Mouse (Mus musculus): ENCODE results near the gene Pde6d. TPM values are rescaled to one million over a fixed set of nuclear protein-coding genes. Genes with fewer than 3 reads are reported as not detected.
A peak's percentile ranks its signal among the peaks of the same experiment; 100 is the strongest.
"Not testable (repeated sequence)": the region's sequence is repeated elsewhere in the genome, so short reads cannot be mapped to it uniquely, and the experiment has no call there.

The Pde6d gene
- polyA plus RNA-seq, 1 experiment from 2014 or later = 61.2 TPM

DNA sequence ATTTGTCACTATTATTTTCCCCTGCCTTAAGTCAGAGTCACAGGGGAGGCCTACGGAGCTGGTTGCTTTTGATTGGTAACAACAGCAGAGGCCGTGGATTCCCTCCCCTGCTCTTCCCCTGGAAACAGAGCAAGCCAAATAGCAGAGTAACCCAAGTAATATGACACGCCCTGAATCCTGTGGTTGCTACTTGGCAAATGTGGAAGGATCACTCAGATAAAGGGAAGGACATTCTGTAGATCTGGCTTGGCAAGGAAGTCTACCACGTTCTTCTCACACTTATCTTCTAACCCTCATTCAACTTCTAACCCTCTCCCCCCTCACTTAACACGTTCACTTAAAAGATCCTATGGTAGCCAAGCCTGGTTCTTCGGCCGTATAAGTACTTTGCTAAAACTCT lies 24.6 kb downstream of the Pde6d start:
- no peaks in the 10 kb centered on the region for H3K27me3 ChIP-seq (replicated peaks; ENCODE audit: low read depth, poor library complexity, severe bottlenecking)
- peaks cover 36% of the 10 kb centered on the region for H3K36me3 ChIP-seq (replicated peaks)
- H3K4me1 ChIP-seq = no peaks in the 10 kb centered on the region
- no peaks in the 10 kb centered on the region for H3K9me3 ChIP-seq
- WGBS = 74% methylated on average over 7 of the region's 7 CpGs
- no peak overlapping the region for H3K4me3 ChIP-seq
- no peak overlapping the region for H3K27ac ChIP-seq (replicated peaks)
- no peak for DNase-seq (ENCODE audit: low spot score)

DNA sequence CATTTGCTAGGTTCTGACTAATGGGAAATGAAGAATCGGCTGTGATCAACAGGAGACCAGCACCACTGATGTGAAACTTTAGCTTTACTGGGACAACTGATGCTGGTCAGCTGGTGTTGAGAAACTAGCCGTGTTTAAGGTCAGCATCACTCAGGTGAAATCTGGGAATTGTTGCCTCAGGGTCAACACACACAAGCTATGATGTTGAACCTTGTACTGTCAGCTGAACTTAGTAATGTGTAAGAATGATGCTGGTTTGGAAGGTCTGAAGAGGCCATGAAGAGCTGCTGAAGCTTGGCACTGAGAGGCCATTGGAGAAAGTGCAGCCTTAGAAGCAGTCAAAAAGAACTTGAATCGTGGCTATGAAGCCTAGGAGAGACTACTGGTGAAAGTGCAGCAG lies 26.8 kb downstream of the Pde6d start:
- WGBS = 82% methylated on average over 3 of the region's 3 CpGs

DNA sequence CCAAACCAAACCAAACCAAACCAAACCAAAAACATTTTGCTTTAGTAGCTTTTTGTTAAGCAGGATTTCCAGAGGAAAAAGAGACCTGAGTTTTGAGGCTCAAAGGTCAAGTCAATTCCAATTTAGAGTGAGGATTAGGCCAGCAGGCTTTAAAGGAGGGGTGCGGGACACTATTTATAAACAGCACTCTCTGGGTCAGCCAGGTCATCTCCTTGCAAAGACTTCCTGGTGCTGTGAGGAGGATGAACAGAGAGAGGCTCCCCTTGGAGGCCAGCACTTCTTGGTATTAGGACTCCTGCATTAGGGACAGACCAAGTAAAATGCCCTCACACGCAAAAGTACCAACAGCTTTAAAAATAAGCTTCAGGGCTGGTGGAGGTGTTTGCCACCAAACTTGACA lies 30.6 kb downstream of the Pde6d start:
- 32% methylated on average over 2 of the region's 2 CpGs for WGBS
- Histone ChIP-seq H3K4me1 (peaks cover 9% of the 10 kb centered on the region), H3K27ac (replicated peaks) (no peak overlapping the region), H3K4me3 (no peak overlapping the region), H3K27me3 (replicated peaks; ENCODE audit: low read depth, poor library complexity, severe bottlenecking) (no peaks in the 10 kb centered on the region), H3K36me3 (replicated peaks) (peaks cover 23% of the 10 kb centered on the region), H3K9me3 (no peaks in the 10 kb centered on the region)
- no peak for DNase-seq (ENCODE audit: low spot score)

More for the DNA sequence above, 26.8 kb downstream of the Pde6d start:
- H3K27me3 ChIP-seq (replicated peaks; ENCODE audit: low read depth, poor library complexity, severe bottlenecking) = no peaks in the 10 kb centered on the region
- H3K4me3 ChIP-seq = no peak overlapping the region
- no peak for DNase-seq (ENCODE audit: low spot score)
- peaks cover 9% of the 10 kb centered on the region for H3K4me1 ChIP-seq
- H3K27ac ChIP-seq (replicated peaks) = no peak overlapping the region
- H3K9me3 ChIP-seq = no peaks in the 10 kb centered on the region
- peaks cover 24% of the 10 kb centered on the region for H3K36me3 ChIP-seq (replicated peaks)

DNA sequence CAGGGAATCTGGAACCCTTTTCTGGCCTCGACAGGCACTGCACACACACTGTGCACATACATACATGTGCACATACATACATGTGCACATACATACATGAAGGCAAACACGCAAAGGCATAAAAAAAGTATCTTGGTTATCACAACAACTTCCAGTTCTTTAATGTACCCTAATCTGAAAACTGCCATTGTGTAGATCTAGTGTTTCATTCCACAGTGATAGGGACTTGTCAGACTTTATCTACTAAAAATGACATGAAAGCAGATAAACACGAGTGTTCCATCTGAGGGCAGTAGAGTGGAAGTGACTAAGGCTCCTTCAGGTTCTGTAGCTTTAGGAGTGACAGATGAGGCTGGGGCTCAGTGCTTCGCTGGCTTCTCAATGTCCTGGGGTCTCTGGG lies 31.1 kb downstream of the Pde6d start:
- 83% methylated on average over 4 of the region's 4 CpGs for WGBS
- peaks cover 24% of the 10 kb centered on the region for H3K36me3 ChIP-seq (replicated peaks)
- no peak for DNase-seq (ENCODE audit: low spot score)

GRCm38 (mm10) chr1:86546797-86547196 lies 35.6 kb downstream of the Pde6d start:
- Histone ChIP-seq H3K27ac (replicated peaks) (no peak overlapping the region), H3K27me3 (replicated peaks; ENCODE audit: low read depth, poor library complexity, severe bottlenecking) (no peaks in the 10 kb centered on the region), H3K9me3 (no peaks in the 10 kb centered on the region), H3K4me3 (no peak overlapping the region), H3K4me1 (0 out of 2 replicates have a peak, but pooled peaks cover under 1% of the 10 kb centered on the region), H3K36me3 (replicated peaks) (peaks cover 66% of the 10 kb centered on the region)
- WGBS = 71% methylated on average over 3 of the region's 3 CpGs
- no peak for DNase-seq (ENCODE audit: low spot score)

More for the DNA sequence above, 31.1 kb downstream of the Pde6d start:
- H3K4me1 ChIP-seq = peaks cover 9% of the 10 kb centered on the region
- no peaks in the 10 kb centered on the region for H3K27me3 ChIP-seq (replicated peaks; ENCODE audit: low read depth, poor library complexity, severe bottlenecking)
- no peak overlapping the region for H3K27ac ChIP-seq (replicated peaks)
- H3K9me3 ChIP-seq = no peaks in the 10 kb centered on the region
- H3K4me3 ChIP-seq = no peak overlapping the region

DNA sequence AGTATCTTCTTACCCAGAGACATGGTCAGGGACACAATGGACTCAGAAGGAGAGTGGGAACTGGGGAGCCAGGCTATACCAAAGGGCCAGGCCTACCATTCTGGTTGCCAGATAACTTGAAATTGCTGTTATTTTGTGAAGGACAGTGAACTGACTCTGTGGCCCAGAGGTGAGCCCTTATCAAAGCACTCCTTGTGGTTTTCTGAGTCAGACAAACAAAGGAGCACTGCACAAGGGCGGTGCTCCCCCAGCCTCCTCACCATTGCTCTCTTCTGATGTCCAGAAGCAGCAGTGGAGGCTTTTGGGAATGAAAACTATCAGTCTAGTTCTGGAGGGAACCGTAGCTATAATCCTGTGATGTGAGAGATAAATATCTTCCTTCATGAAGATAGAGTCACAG lies 39.8 kb downstream of the Pde6d start:
- Histone ChIP-seq H3K27me3 (replicated peaks; ENCODE audit: low read depth, poor library complexity, severe bottlenecking) (no peaks in the 10 kb centered on the region), H3K27ac (replicated peaks) (no peak overlapping the region), H3K9me3 (no peaks in the 10 kb centered on the region), H3K4me1 (no peaks in the 10 kb centered on the region), H3K4me3 (no peak overlapping the region), H3K36me3 (replicated peaks) (peaks cover 65% of the 10 kb centered on the region)
- whole genome bisulfite sequencing = 87% methylated on average over 2 of the region's 2 CpGs
- no peak for DNase-seq (ENCODE audit: low spot score)

- not testable (repeated sequence) for H3K4me3 ChIP-seq; H3K4me1 ChIP-seq; H3K27me3 ChIP-seq (replicated peaks; ENCODE audit: low read depth, poor library complexity, severe bottlenecking); H3K27ac ChIP-seq (replicated peaks); H3K9me3 ChIP-seq; DNase-seq (ENCODE audit: low spot score)
- 87% methylated on average over 12 of the region's 12 CpGs for WGBS
- H3K36me3 ChIP-seq (replicated peaks) = peaks cover 44% of the 10 kb centered on the region
Measured at GRCm38 (mm10) chr1:86539583-86539982, 42.8 kb downstream of the Pde6d start.

- Histone ChIP-seq H3K4me1 (no peaks in the 10 kb centered on the region), H3K27me3 (replicated peaks; ENCODE audit: low read depth, poor library complexity, severe bottlenecking) (no peaks in the 10 kb centered on the region), H3K27ac (replicated peaks) (no peak overlapping the region), H3K4me3 (no peak overlapping the region), H3K36me3 (replicated peaks) (peaks cover 39% of the 10 kb centered on the region), H3K9me3 (no peaks in the 10 kb centered on the region)
- DNase-seq (ENCODE audit: low spot score) = peak; percentile 30
- WGBS = 66% methylated on average over 3 of the region's 3 CpGs
Measured at GRCm38 (mm10) chr1:86538383-86538782, 44.0 kb downstream of the Pde6d start.

- no peak overlapping the region for H3K27ac ChIP-seq (replicated peaks)
- WGBS = 93% methylated on average over 6 of the region's 6 CpGs
- no peak for DNase-seq (ENCODE audit: low spot score)
- no peak overlapping the region for H3K4me3 ChIP-seq
- H3K27me3 ChIP-seq (replicated peaks; ENCODE audit: low read depth, poor library complexity, severe bottlenecking) = no peaks in the 10 kb centered on the region
- peaks cover 33% of the 10 kb centered on the region for H3K4me1 ChIP-seq
- H3K9me3 ChIP-seq = no peaks in the 10 kb centered on the region
- H3K36me3 ChIP-seq (replicated peaks) = peaks cover 50% of the 10 kb centered on the region
Measured at GRCm38 (mm10) chr1:86533411-86534130, 48.9 kb downstream of the Pde6d start.

- WGBS = 25% methylated on average over 11 of the region's 11 CpGs
- Histone ChIP-seq H3K4me3 (peak overlapping the region; percentile 38), H3K36me3 (replicated peaks) (peaks cover 61% of the 10 kb centered on the region)
Measured at GRCm38 (mm10) chr1:86532362-86533051, 49.9 kb downstream of the Pde6d start.

GRCm38 (mm10) chr1:86531547-86532321 lies 50.7 kb downstream of the Pde6d start:
- no peaks in the 10 kb centered on the region for H3K9me3 ChIP-seq
- peak overlapping the region; percentile 54 for H3K27ac ChIP-seq (replicated peaks)
- peaks cover 33% of the 10 kb centered on the region for H3K4me1 ChIP-seq
- 3% methylated on average over 13 of the region's 13 CpGs for WGBS
- no peaks in the 10 kb centered on the region for H3K27me3 ChIP-seq (replicated peaks; ENCODE audit: low read depth, poor library complexity, severe bottlenecking)
- peak; percentile 80 for DNase-seq (ENCODE audit: low spot score)
- H3K36me3 ChIP-seq (replicated peaks) = peaks cover 64% of the 10 kb centered on the region
- H3K4me3 ChIP-seq = peak overlapping the region; percentile 38

More at GRCm38 (mm10) chr1:86532362-86533051, 49.9 kb downstream of the Pde6d start:
- Histone ChIP-seq H3K4me1 (peaks cover 33% of the 10 kb centered on the region), H3K9me3 (no peaks in the 10 kb centered on the region), H3K27ac (replicated peaks) (peak overlapping the region; percentile 54), H3K27me3 (replicated peaks; ENCODE audit: low read depth, poor library complexity, severe bottlenecking) (no peaks in the 10 kb centered on the region)
- peak; percentile 93 for DNase-seq (ENCODE audit: low spot score)

GRCm38 (mm10) chr1:86530871-86531546 lies 51.4 kb downstream of the Pde6d start:
- 19% methylated on average over 4 of the region's 4 CpGs for WGBS
- no peak overlapping the region for H3K27ac ChIP-seq (replicated peaks)
- H3K36me3 ChIP-seq (replicated peaks) = peaks cover 64% of the 10 kb centered on the region

More at GRCm38 (mm10) chr1:86530871-86531546, 51.4 kb downstream of the Pde6d start:
- peaks cover 37% of the 10 kb centered on the region for H3K4me1 ChIP-seq
- peak; percentile 52 for DNase-seq (ENCODE audit: low spot score)
- no peaks in the 10 kb centered on the region for H3K27me3 ChIP-seq (replicated peaks; ENCODE audit: low read depth, poor library complexity, severe bottlenecking)
- peak overlapping the region; percentile 38 for H3K4me3 ChIP-seq
- no peaks in the 10 kb centered on the region for H3K9me3 ChIP-seq
